Mouse (Mus musculus) heart, adult 2 months (tissue): ENCODE results near the gene Tmem132b.

Experiments used
- CTCF ChIP-seq: fragments of 200-600 bp; IDR thresholded peaks from 2 replicates; pipeline ENCODE4 v1.8.1; 2022; ENCODE audit warnings: antibody characterized with exemption, mild to moderate bottlenecking, moderate library complexity
- EP300 ChIP-seq: fragments of 200-500 bp; IDR thresholded peaks from 2 replicates; pipeline ENCODE4 v1.6.1; 2011; ENCODE audit warnings: low read depth, low read length, control low read depth; ENCODE audit not compliant: insufficient read depth
- POLR2A ChIP-seq: fragments of 200-500 bp; IDR thresholded peaks from 2 replicates; pipeline ENCODE4 v1.6.1; 2011; ENCODE audit warnings: mild to moderate bottlenecking, low read depth, low read length, control low read depth; ENCODE audit not compliant: insufficient read depth

DNA sequence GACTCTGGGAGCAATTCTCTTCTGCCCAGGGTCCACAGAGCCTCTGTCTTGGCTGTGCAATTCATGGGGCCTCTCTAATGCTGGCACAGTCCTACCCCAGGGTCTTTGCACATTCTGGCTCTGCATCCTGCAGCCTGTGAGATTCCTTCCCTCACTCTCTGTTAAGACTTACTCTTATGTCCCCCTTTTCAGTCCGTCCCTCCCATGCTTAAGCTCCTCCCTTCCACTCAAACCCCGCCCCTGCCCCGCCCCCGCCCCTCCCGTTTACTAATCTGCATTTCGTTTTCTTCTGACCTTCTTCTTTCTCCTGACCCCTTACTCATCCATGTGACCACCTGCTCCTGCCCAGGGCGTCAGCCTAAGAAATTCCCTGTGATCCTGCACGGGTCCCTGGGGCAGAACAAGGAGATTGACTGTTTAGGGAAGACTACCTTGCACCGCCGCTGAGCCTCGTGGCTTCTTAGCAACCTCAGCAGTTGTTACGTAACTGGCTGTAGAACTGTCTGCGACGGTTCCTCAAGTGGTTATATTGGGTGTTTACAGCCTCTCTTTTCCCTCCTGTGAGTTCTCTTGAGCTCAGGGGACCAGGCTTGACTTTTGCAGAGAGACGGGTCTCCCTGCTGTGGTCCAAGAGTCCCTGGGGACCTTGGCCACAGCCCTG is 10.5 kb upstream of the Tmem132b start:
- TF ChIP-seq POLR2A (no peak), CTCF (no peak), EP300 (no peak)
